Mouse (Mus musculus) adrenal gland (tissue): ENCODE measurements around the gene Erc1.

ENCODE experiments used
- intact Hi-C: fragments of 180-260 bp; cut with DNase I; formaldehyde crosslinking; loops from one replicate; pipeline ENCODE4 v1.15.1; 2025
- long read RNA-seq, 2 experiments: library from polyadenylated mRNA; unstranded; transcript quantifications; one replicate each; pipeline ENCODE4 v2.0.0; 2020; ENCODE audit warnings: borderline replicate concordance in 1 of 2; ENCODE audit not compliant: insufficient replicate concordance in 1 of 2

Erc1 gene
- long read RNA-seq, experiment 1, partial matches to known transcripts: 13 of 18 reads
- long read RNA-seq, experiment 1, other reads (novel, unspliced or antisense): 5 of 18 reads
- long read RNA-seq, experiment 2, partial matches to known transcripts: 21 of 30 reads
- long read RNA-seq, experiment 2, other reads (novel, unspliced or antisense): 9 of 30 reads

- intact Hi-C loops: loop anchor here (5.0 kb wide), 1 partner anchor 54 kb away; the partner anchor contains the start of gene Rad52
Measured at GRCm38 (mm10) chr6:119848034-119848695, at the start of gene Erc1. TSS of gene Erc1 (minus strand) at chr6:119848167.

- intact Hi-C loops: no loop called here
Measured at GRCm38 (mm10) chr6:119892711-119893110, 44.7 kb upstream of the Erc1 start.

GRCm38 (mm10) chr6:119883151-119883550 is 35.2 kb upstream of the Erc1 start:
- intact Hi-C loops: no loop called here

- intact Hi-C loops: no loop called here
Measured at GRCm38 (mm10) chr6:119864341-119865034, 16.5 kb upstream of the Erc1 start.

GRCm38 (mm10) chr6:119861519-119861918 is 13.6 kb upstream of the Erc1 start:
- intact Hi-C loops: no loop called here

- intact Hi-C loops: no loop called here
Measured at GRCm38 (mm10) chr6:119860236-119860635, 12.3 kb upstream of the Erc1 start.

GRCm38 (mm10) chr6:119855471-119855870 is 7.5 kb upstream of the Erc1 start:
- intact Hi-C loops: no loop called here

- intact Hi-C loops: no loop called here
Measured at GRCm38 (mm10) chr6:119854156-119854555, 6.2 kb upstream of the Erc1 start.

GRCm38 (mm10) chr6:119849858-119850257 is 1.9 kb upstream of the Erc1 start:
- intact Hi-C loops: loop anchor here (5.0 kb wide), 1 partner anchor 52 kb away; the partner anchor contains the start of gene Rad52

- intact Hi-C loops: loop anchor here (5.0 kb wide), 1 partner anchor 53 kb away; the partner anchor contains the start of gene Rad52
Measured at GRCm38 (mm10) chr6:119849348-119849709, 1.4 kb upstream of the Erc1 start.

GRCm38 (mm10) chr6:119848696-119849347 is 855 bp upstream of the Erc1 start:
- intact Hi-C loops: loop anchor here (5.0 kb wide), 1 partner anchor 53 kb away; the partner anchor contains the start of gene Rad52

GRCm38 (mm10) chr6:119847518-119848033 is 391 bp downstream of the Erc1 start:
- intact Hi-C loops: loop anchor here (5.0 kb wide), 1 partner anchor 55 kb away; the partner anchor contains the start of gene Rad52

GRCm38 (mm10) chr6:119846751-119847517 is 1.0 kb downstream of the Erc1 start:
- intact Hi-C loops: loop anchor here (5.0 kb wide), 1 partner anchor 55 kb away; the partner anchor contains the start of gene Rad52

- intact Hi-C loops: no loop called here
Measured at GRCm38 (mm10) chr6:119829951-119830350, 18.0 kb downstream of the Erc1 start.

- intact Hi-C loops: no loop called here
Measured at GRCm38 (mm10) chr6:119828165-119828564, 19.8 kb downstream of the Erc1 start.

- intact Hi-C loops: no loop called here
Measured at GRCm38 (mm10) chr6:119826701-119827100, 21.3 kb downstream of the Erc1 start.

- intact Hi-C loops: no loop called here
Measured at GRCm38 (mm10) chr6:119822216-119822615, 25.8 kb downstream of the Erc1 start.

- intact Hi-C loops: no loop called here
Measured at GRCm38 (mm10) chr6:119821158-119821557, 26.8 kb downstream of the Erc1 start.

GRCm38 (mm10) chr6:119818541-119818940 is 29.4 kb downstream of the Erc1 start:
- intact Hi-C loops: no loop called here

GRCm38 (mm10) chr6:119815426-119815825 is 32.5 kb downstream of the Erc1 start:
- intact Hi-C loops: no loop called here
